Mouse (Mus musculus) kidney, embryonic 16.5 days (tissue): Measurements from ENCODE around the gene 2610028H24Rik. TPM values are rescaled to one million over a fixed set of nuclear protein-coding genes. Genes with fewer than 3 reads are reported as not detected.

Experiments
- ATAC-seq: fragments of 200-750 bp; cut with Nextera tagmentation; 2 replicates; pipeline ENCODE4 v1.8.0; 2017; ENCODE audit warnings: moderate TSS enrichment; ENCODE audit not compliant: low FRiP score, low TSS enrichment
- H3K27ac ChIP-seq: fragments of 300-500 bp; sonication (generic); 2 replicates; pipeline ENCODE4 v1.5.1; 2014; ENCODE audit warnings: low read length
- H3K27me3 ChIP-seq: fragments of 300-500 bp; sonication (generic); 2 replicates; pipeline ENCODE4 v1.6.1; 2014; ENCODE audit warnings: low read length, control low read depth, mixed read lengths; ENCODE audit not compliant: insufficient read depth
- H3K36me3 ChIP-seq: fragments of 300-500 bp; sonication (generic); 2 replicates; pipeline ENCODE4 v1.6.1; 2014; ENCODE audit warnings: low read length, control low read depth, mixed read lengths; ENCODE audit not compliant: insufficient read depth
- H3K4me1 ChIP-seq: fragments of 300-500 bp; sonication (generic); 2 replicates; pipeline ENCODE4 v1.6.1; 2014; ENCODE audit warnings: low read length, control low read depth, mixed read lengths; ENCODE audit not compliant: insufficient read depth
- H3K4me2 ChIP-seq: fragments of 300-500 bp; sonication (generic); replicated peaks from 2 replicates; pipeline ENCODE4 v1.6.1; 2014; ENCODE audit warnings: low read depth, low read length
- H3K4me3 ChIP-seq: fragments of 300-500 bp; sonication (generic); 2 replicates; pipeline ENCODE4 v1.5.1; 2014; ENCODE audit warnings: mild to moderate bottlenecking, low read length
- H3K9ac ChIP-seq: fragments of 300-500 bp; sonication (generic); replicated peaks from 2 replicates; pipeline ENCODE4 v1.6.1; 2014; ENCODE audit warnings: low read length
- H3K9me3 ChIP-seq: fragments of 300-500 bp; sonication (generic); 2 replicates; pipeline ENCODE4 v1.6.1; 2016; ENCODE audit warnings: low read length, control low read depth
- WGBS: fragments of 180-500 bp; shearing (Covaris S2); extraction: QIAGEN DNeasy Blood & Tissue Kit; methylation state at CpG from one replicate; pipeline ENCODE4 v1.1.7; 2014; 5-methylcytosine and 5-hydroxymethylcytosine counted together
- polyA plus RNA-seq: library from polyadenylated mRNA; unstranded; fragments of >200 nt; fragmentation: Nextera tagmentation; extraction: Ambion mirVana; gene quantifications from 2 replicates; pipeline ENCODE4 v1.2.1, GENCODE M21; 2015

The 2610028H24Rik gene
- not detected in 2 replicates for polyA plus RNA-seq

GRCm38 (mm10) chr10:76448851-76449250 is at the start of gene 2610028H24Rik:
Gene 2610028H24Rik (plus strand): TSS chr10:76449081.
- Histone ChIP-seq H3K9me3 (no peaks in the 10 kb centered on the region), H3K36me3 (no peaks in the 10 kb centered on the region), H3K4me1 (peaks cover under 1% of the 10 kb centered on the region; the same call in 1 of the 2 replicates), H3K27me3 (no peaks in the 10 kb centered on the region), H3K4me2 (no peak within 1 kb of the TSS), H3K9ac (no peak within 1 kb of the TSS), H3K4me3 (no peak within 1 kb of the TSS), H3K27ac (no peak within 1 kb of the TSS)
- no peak for ATAC-seq
- WGBS: 60% methylated on average over 5 of the region's 5 CpGs

DNA sequence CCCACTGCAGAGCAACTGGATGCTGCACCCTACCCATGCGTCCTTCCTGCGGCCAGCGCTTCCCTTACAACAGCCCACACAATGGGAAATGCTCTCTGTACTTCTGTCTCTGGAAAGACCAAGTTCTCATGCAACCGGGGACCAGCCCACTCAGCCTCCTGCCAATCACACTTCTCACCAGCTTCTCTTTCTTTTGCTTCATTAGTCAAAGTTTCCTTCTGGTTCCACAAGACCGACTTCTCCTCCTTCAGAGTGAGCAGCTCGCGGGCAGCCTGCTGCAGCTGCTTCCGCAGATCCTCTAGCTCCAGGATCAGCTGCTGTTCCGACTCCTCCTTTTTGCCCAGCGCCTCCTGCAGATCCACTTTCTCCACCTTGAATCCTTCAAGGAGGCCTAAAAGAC is 40.4 kb upstream of the 2610028H24Rik start:
- no peak overlapping the region for H3K9ac ChIP-seq
- no peak overlapping the region for H3K4me3 ChIP-seq
- peaks cover 68% of the 10 kb centered on the region for H3K36me3 ChIP-seq
- ATAC-seq: no peak
- H3K27ac ChIP-seq: no peak overlapping the region
- no peaks in the 10 kb centered on the region for H3K4me1 ChIP-seq
- WGBS: 74% methylated on average over 10 of the region's 10 CpGs
- no peaks in the 10 kb centered on the region for H3K27me3 ChIP-seq
- H3K9me3 ChIP-seq: no peaks in the 10 kb centered on the region
- H3K4me2 ChIP-seq: no peak overlapping the region

- 81% methylated on average over 12 of the region's 12 CpGs for WGBS
- no peak for ATAC-seq
- no peak overlapping the region for H3K4me3 ChIP-seq
- H3K36me3 ChIP-seq: peaks cover 63% of the 10 kb centered on the region
- no peaks in the 10 kb centered on the region for H3K4me1 ChIP-seq
- H3K27ac ChIP-seq: no peak overlapping the region
- H3K27me3 ChIP-seq: no peaks in the 10 kb centered on the region
- no peak overlapping the region for H3K9ac ChIP-seq
- H3K4me2 ChIP-seq: no peak overlapping the region
- H3K9me3 ChIP-seq: no peaks in the 10 kb centered on the region
Observed at GRCm38 (mm10) chr10:76416811-76417210, 32.1 kb upstream of the 2610028H24Rik start.

DNA sequence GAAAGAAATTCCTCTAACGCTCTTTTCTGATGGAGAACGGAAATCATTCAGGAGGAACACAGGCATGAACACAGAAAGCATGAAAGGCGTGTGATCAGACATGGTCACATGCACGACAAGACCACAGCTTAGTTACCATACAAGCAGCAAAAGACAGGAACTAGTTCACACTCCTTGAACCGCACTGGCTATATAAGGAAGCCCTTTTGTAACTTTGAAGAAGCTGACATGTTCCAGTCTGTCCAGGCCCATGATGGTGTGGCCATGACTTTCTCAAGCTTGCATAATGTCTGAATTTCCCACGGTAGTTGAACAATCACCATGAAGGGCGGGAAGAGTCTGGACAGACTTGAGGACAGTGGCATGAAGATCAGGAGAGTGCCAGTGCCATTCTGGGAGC is 23.2 kb upstream of the 2610028H24Rik start:
- Histone ChIP-seq H3K9me3 (no peaks in the 10 kb centered on the region), H3K4me3 (no peak overlapping the region), H3K4me2 (no peak overlapping the region), H3K27ac (no peak overlapping the region), H3K27me3 (no peaks in the 10 kb centered on the region), H3K9ac (no peak overlapping the region), H3K4me1 (no peaks in the 10 kb centered on the region), H3K36me3 (peaks cover 83% of the 10 kb centered on the region)
- no peak for ATAC-seq
- 92% methylated on average over 7 of the region's 7 CpGs for WGBS

DNA sequence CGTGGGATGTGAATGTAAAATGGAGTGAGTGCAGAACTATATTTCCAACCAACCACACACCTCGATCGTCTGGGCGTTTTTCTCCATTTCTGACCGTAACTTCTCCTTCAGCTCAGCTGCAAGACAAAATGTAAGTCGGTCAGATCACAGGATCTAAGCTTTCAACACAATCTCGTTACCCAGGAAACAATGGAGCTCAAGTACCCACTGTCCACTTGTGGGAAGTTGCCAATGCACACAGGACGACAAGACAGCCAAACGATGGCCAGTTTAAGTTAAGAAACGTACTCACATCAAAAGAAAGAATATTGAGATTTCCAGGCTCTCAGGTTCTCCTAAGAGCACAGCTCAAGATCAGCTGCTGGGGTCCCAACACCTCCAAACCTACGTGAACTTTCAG is 15.0 kb upstream of the 2610028H24Rik start:
- Histone ChIP-seq H3K4me2 (no peak overlapping the region), H3K9me3 (no peaks in the 10 kb centered on the region), H3K4me1 (no peaks in the 10 kb centered on the region), H3K36me3 (peaks cover 78% of the 10 kb centered on the region), H3K4me3 (no peak overlapping the region), H3K9ac (no peak overlapping the region), H3K27me3 (no peaks in the 10 kb centered on the region), H3K27ac (no peak overlapping the region)
- ATAC-seq: no peak
- 94% methylated on average over 11 of the region's 11 CpGs for WGBS

DNA sequence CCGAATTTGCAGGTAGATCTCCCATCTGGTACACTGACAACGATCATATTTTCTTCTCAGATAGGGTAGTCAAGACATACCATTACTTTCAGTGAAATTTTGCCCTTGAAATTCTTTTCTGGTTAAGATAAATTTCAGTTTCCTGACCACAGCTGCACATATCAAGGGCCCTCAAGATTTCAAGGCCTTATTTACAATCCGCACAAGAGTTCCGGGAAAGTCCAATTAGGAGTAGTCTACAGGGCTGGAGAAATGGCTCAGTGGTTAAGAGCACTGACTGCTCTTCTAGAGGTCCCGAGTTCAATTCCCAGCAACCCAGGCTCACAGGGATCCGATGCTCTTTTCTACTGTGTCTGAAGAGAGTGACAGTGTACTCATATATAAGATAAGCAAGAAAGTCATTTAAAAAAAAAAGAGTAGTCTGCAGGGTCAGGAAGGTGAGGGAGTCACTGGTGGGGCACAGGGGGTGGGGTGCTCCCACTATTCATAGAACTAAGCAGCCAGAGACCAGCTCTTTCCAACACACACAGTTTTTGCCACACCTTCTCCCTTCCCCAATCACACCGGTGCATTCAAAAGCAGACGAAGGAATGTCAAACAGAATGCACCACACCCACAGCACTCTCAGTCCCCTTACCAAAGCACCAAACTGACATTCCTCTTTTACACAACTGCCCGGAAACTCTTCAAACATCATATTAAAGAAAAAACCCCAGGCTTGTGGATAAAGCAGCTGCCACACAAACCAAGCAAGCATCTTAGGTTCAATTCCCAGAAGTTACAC is 9.6 kb upstream of the 2610028H24Rik start:
- H3K4me1 ChIP-seq: peaks cover 16% of the 10 kb centered on the region
- no peak overlapping the region for H3K4me2 ChIP-seq
- no peaks in the 10 kb centered on the region for H3K9me3 ChIP-seq
- ATAC-seq: no peak
- H3K27me3 ChIP-seq: no peaks in the 10 kb centered on the region
- no peak overlapping the region for H3K9ac ChIP-seq
- no peak overlapping the region for H3K4me3 ChIP-seq
- WGBS: 95% methylated on average over 9 of the region's 9 CpGs
- no peak overlapping the region for H3K27ac ChIP-seq
- peaks cover 38% of the 10 kb centered on the region for H3K36me3 ChIP-seq

DNA sequence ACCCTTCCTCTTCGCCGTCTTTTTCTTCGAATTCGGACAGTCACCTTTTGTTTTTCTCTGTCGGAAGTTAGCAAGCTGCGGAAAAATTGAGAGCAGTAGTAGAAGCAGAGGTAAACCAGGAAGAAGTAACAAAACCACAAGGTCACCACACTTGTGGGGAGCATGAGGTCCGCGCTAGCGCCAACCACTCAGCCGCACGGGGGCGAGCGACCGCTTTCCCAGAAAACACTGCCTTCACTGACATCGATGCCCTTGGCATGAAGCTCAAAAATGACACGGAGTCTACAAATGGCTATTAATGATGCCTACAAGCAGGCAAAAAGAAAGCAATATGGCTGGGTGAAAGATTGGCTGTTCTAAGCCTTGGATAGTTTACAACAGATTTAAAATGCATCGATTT is 8.6 kb upstream of the 2610028H24Rik start, which contains the start of gene AC141477.1:
TSS of gene AC141477.1 (minus strand) at position 164 of the 400 bp plus-strand sequence.
- WGBS: 96% methylated on average over 17 of the region's 17 CpGs
- no peak for ATAC-seq
- H3K9me3 ChIP-seq: no peaks in the 10 kb centered on the region
- peaks cover 16% of the 10 kb centered on the region for H3K4me1 ChIP-seq
- H3K36me3 ChIP-seq: peaks cover 32% of the 10 kb centered on the region
- no peak within 1 kb of the TSS for H3K4me3 ChIP-seq
- H3K9ac ChIP-seq: no peak within 1 kb of the TSS
- no peak within 1 kb of the TSS for H3K4me2 ChIP-seq
- no peaks in the 10 kb centered on the region for H3K27me3 ChIP-seq
- H3K27ac ChIP-seq: no peak within 1 kb of the TSS

DNA sequence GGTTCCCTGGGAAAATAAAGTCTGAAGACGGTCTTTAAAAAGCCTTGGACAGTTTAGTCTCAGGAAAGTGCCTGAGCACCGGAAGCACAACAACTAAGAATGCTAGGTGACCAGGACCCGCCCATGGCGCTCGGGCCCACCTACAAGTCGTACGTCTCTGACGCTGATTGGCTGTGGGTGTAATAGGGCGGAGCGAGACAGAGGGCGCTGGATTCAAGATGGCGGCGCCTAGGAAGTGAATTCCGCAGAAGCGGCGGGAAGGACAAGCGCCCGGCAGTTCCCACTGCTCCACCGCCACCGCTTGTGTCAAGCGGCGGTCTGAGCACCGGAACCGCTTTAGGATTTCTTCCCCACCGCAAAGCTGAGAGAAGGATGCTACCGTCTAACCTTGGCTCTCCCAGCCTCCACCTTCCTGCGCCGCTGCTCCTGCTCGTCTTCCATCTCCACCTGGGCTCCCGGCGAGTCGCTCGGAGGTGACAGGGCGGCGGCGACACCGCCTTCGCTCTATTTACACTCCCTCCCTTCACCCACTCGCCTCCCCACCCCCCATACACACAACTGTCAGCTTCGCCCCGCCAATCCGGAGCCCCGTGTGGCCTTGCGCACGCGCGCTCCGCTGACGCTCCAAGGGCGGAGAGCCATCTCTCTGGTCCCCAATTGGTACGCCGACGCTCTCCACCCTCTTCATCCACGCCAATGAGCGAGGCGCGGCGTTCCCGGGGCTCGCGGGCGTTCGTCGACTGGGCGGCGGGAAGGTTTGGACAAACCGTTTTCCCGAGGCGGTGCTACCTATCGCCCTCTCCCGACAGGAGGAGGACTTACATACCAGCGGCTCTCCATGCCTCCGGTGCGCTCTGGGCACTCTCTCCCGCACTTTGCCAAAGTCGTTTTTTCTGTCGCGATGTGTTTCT is 6.4 kb upstream of the 2610028H24Rik start, which contains the start of gene Pcnt:
TSS of gene Pcnt (minus strand) at position 609 of the 911 bp plus-strand sequence.
- Histone ChIP-seq H3K27me3 (no peaks in the 10 kb centered on the region), H3K4me1 (peaks cover 16% of the 10 kb centered on the region), H3K4me2 (peak within 1 kb of the TSS; percentile 84), H3K9ac (peak within 1 kb of the TSS; percentile 89), H3K36me3 (peaks cover 17% of the 10 kb centered on the region), H3K4me3 (peak within 1 kb of the TSS; percentile 93), H3K9me3 (no peaks in the 10 kb centered on the region), H3K27ac (peak within 1 kb of the TSS; percentile 98)
- under 1% methylated on average over 77 of the region's 78 CpGs for WGBS
- ATAC-seq: peak; percentile 99

GRCm38 (mm10) chr10:76445996-76446681 is 2.7 kb upstream of the 2610028H24Rik start:
- WGBS: 66% methylated on average over 4 of the region's 4 CpGs

More at GRCm38 (mm10) chr10:76445996-76446681, 2.7 kb upstream of the 2610028H24Rik start:
- no peak overlapping the region for H3K4me3 ChIP-seq
- no peaks in the 10 kb centered on the region for H3K27me3 ChIP-seq
- H3K9me3 ChIP-seq: no peaks in the 10 kb centered on the region
- H3K9ac ChIP-seq: no peak overlapping the region
- H3K27ac ChIP-seq: no peak overlapping the region
- no peak for ATAC-seq
- H3K4me1 ChIP-seq: peaks cover 16% of the 10 kb centered on the region
- H3K4me2 ChIP-seq: no peak overlapping the region
- H3K36me3 ChIP-seq: no peaks in the 10 kb centered on the region
